Mouse (Mus musculus) forebrain, embryonic 13.5 days (tissue): ENCODE measurements at regions not wholly inside any gene's neighbourhood (a gene's known extent, or its start where the extent isn't known, plus 50 kb on each side); places are given as distances from the start of the nearest gene placed in this dataset.

Source experiments
- ATAC-seq: fragments of 200-750 bp; cut with Nextera tagmentation; 2 replicates; pipeline ENCODE4 v1.8.0; 2017
- H3K27ac ChIP-seq: fragments of 300-500 bp; sonication (generic); 2 replicates; pipeline ENCODE4 v1.5.1; 2015; ENCODE audit warnings: inconsistent platforms, mild to moderate bottlenecking, moderate library complexity
- H3K27me3 ChIP-seq: fragments of 300-500 bp; sonication (generic); 2 replicates; pipeline ENCODE4 v1.6.1; 2015; ENCODE audit warnings: mild to moderate bottlenecking, inconsistent platforms
- H3K36me3 ChIP-seq: fragments of 300-500 bp; sonication (generic); 2 replicates; pipeline ENCODE4 v1.6.1; 2015; ENCODE audit warnings: mild to moderate bottlenecking, inconsistent platforms; ENCODE audit not compliant: poor library complexity, severe bottlenecking
- H3K4me1 ChIP-seq: fragments of 300-500 bp; sonication (generic); 2 replicates; pipeline ENCODE4 v1.6.1; 2015; ENCODE audit warnings: inconsistent platforms
- H3K4me2 ChIP-seq: fragments of 300-500 bp; sonication (generic); 2 replicates; pipeline ENCODE4 v1.6.1; 2015; ENCODE audit warnings: inconsistent platforms, mild to moderate bottlenecking, moderate library complexity
- H3K4me3 ChIP-seq: fragments of 300-500 bp; sonication (generic); 2 replicates; pipeline ENCODE4 v1.5.1; 2015; ENCODE audit warnings: mild to moderate bottlenecking, inconsistent platforms
- H3K9ac ChIP-seq: fragments of 300-500 bp; sonication (generic); 2 replicates; pipeline ENCODE4 v1.6.1; 2015; ENCODE audit warnings: mild to moderate bottlenecking, inconsistent platforms
- H3K9me3 ChIP-seq: fragments of 300-500 bp; sonication (generic); replicated peaks from 2 replicates; pipeline ENCODE4 v1.6.1; 2016; ENCODE audit warnings: inconsistent platforms
- WGBS: fragments of 180-500 bp; shearing (Covaris S2); methylation state at CpG from one replicate; pipeline ENCODE4 v1.1.7; 2015; 5-methylcytosine and 5-hydroxymethylcytosine counted together

DNA sequence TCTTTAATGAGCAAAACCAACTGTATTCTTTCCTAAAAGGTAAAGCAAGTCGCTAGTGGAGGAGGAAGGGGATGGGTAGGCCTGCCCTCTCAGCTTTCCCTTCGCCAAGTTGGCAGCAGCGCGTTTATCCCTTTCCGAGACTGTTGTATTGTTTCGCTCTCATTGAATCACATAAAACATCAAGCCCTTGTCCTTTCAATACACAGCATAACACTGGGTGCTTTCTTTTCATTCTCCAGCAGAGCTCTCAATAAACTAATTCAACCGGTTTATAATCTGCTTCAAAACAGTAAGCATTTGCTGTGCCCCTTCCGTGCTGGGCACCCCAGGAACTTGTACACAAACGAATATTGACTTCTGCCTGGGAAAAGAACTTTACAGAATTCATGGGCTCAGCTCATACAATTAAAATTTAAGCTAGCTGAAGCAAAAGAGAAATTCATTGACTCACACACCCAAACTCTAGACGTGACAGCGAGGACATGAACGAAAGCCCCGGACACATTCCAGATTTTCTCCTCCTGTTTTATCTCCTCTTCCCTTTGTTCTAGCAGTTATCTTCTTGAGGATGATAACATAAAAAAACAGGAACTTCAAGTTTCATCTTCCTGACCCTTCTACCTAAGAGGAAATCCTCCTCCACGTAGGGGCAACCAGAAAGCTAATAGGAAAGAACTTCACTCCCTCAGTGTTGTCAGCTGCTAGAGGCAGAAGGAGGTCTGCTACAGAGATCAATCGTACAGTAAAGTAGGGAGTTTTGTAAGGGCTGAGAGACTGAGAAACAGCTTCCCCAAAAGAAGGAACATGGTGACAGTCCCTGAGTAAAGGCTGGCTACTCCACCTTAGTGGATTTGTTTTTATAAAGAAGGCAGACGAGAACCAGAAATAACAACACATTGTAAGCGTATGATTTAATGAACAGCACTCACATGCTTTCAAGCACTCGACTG, 177.9 kb downstream of the Kdr start:
- peak; percentile 36; the same call in 1 of the 2 replicates for ATAC-seq
- 24% methylated on average over 18 of the region's 18 CpGs for WGBS
- Histone ChIP-seq H3K27me3 (peaks cover 14% of the 10 kb centered on the region; the same call in 1 of the 2 replicates), H3K4me1 (peaks cover 14% of the 10 kb centered on the region), H3K27ac (no peak overlapping the region), H3K36me3 (no peaks in the 10 kb centered on the region), H3K9ac (0 out of 2 replicates have a peak overlapping the region, but pooled peaks have one; percentile 5), H3K9me3 (peaks cover 3% of the 10 kb centered on the region; the same call in 1 of the 2 replicates), H3K4me3 (no peak overlapping the region), H3K4me2 (peak overlapping the region; percentile 33)

DNA sequence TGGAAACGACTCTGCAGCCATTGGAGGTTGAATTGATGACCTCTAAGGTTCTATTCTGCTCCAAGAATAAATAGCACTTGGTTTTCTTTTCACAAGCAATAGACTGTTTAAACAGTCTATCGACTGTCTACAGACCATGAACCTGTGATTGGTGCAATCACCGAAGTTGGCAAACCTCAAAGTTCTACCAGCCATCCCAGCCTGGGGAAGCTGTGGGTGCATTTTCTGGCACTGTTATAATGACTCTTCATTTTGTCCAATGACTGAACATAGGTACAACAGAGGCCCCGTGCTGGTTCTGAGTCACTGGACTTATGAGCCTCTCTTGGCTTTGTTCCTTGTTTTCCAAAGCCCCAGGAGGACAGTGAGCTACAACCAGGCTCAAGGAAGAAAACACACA, 178.6 kb downstream of the Kdr start:
- no peak for ATAC-seq
- Histone ChIP-seq H3K4me2 (peak overlapping the region; percentile 33), H3K9me3 (no peaks in the 10 kb centered on the region), H3K27ac (no peak overlapping the region), H3K27me3 (peaks cover 14% of the 10 kb centered on the region; the same call in 1 of the 2 replicates), H3K4me1 (peaks cover 14% of the 10 kb centered on the region), H3K36me3 (no peaks in the 10 kb centered on the region), H3K4me3 (no peak overlapping the region), H3K9ac (0 out of 2 replicates have a peak overlapping the region, but pooled peaks have one; percentile 5)
- WGBS = 50% methylated on average over 4 of the region's 4 CpGs

DNA sequence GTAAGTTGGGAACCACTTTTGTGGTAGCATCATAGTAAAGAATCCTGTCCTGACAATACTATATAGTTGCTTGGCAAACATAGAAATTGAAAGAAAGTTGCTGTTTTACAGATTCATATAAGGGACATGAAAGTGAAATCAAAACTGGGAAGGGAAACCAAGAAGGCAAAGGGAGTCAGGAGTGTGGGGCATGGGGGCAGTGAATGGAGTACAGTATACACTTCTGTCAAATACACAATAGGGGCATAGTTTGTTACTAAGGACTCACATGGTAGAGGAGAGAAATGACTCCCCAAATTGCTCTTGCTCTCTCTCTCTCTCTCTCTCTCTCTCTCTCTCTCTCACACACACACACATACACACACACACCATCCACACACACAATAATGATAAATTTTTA, 185.1 kb downstream of the Kdr start:
- no peak for ATAC-seq
- no peak overlapping the region for H3K27ac ChIP-seq
- H3K4me2 ChIP-seq = no peak overlapping the region
- peaks cover 4% of the 10 kb centered on the region for H3K4me1 ChIP-seq
- 0 out of 2 replicates have a peak, but pooled peaks cover 6% of the 10 kb centered on the region for H3K27me3 ChIP-seq
- no peaks in the 10 kb centered on the region for H3K9me3 ChIP-seq
- no peak overlapping the region for H3K4me3 ChIP-seq
- no peak overlapping the region for H3K9ac ChIP-seq
- no peaks in the 10 kb centered on the region for H3K36me3 ChIP-seq

DNA sequence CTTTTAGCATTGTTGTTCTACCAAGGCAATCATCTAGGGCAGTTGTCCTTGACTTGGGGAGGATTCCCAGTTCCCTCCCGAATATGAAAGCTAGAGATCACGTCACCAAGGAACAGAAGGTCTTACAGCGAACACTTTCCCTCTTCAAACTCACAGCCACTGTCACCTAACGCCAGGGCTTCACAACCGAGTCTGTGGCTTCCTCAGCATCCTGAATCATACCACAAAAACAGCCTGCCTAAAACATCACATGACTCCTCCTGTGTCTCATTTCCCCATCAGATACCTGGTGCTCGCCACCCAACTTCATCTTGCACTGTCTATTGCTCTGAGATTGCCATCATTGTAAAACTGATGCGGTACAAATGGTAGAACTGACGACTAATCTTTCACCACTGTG, 186.5 kb downstream of the Kdr start:
- Histone ChIP-seq H3K4me1 (peaks cover 9% of the 10 kb centered on the region), H3K27ac (no peak overlapping the region), H3K9ac (no peak overlapping the region), H3K9me3 (no peaks in the 10 kb centered on the region), H3K4me3 (no peak overlapping the region), H3K36me3 (no peaks in the 10 kb centered on the region), H3K4me2 (no peak overlapping the region), H3K27me3 (0 out of 2 replicates have a peak, but pooled peaks cover 3% of the 10 kb centered on the region)
- no peak for ATAC-seq
- 91% methylated on average over 8 of the region's 8 CpGs for WGBS

DNA sequence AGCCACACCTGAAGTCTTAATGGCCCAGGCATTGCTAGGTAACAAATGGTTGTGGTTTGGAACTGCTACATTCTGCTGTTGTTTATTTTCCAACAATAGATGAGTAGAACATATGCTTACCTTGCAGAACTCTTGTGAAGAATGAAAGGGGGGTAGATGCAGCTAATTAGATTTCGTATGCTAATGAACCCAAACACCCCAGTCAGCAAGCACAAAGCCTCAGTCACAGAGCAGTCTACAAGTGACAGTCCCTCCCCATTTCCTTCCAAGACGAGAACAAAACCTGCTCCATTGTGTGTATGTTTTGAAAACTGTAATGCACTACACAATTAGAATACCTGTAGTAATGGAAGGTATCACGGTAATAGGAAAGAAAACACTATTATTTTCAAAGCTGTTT, 190.2 kb downstream of the Kdr start:
- Histone ChIP-seq H3K27me3 (0 out of 2 replicates have a peak, but pooled peaks cover 3% of the 10 kb centered on the region), H3K36me3 (no peaks in the 10 kb centered on the region), H3K27ac (no peak overlapping the region), H3K4me3 (no peak overlapping the region), H3K9ac (no peak overlapping the region), H3K4me1 (peaks cover 9% of the 10 kb centered on the region), H3K4me2 (no peak overlapping the region), H3K9me3 (no peaks in the 10 kb centered on the region)
- no peak; the same call in 1 of the 2 replicates for ATAC-seq
- 12% methylated on average over 3 of the region's 3 CpGs for WGBS

DNA sequence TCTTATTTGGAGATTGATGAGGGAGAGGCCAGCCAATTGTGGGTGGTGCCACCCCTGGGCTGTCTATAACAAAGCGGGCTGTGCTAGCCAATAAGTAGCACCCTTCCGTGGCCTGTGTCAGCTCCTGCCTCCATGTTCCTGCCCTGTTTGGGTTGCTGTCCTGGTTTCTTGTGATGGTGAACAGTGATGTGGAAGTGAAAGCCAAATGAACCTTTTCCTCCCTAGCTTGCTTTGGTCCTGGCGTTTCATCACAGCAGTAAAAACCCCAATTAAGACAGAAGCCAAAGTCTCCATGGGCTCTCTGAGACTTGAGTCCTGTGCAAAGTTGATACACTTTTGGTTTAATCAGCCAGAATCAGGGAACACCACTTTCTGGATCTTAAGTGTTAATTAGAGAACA, 192.1 kb downstream of the Kdr start:
- Histone ChIP-seq H3K4me1 (peaks cover 9% of the 10 kb centered on the region), H3K36me3 (no peaks in the 10 kb centered on the region), H3K9ac (no peak overlapping the region), H3K27me3 (no peaks in the 10 kb centered on the region), H3K4me2 (no peak overlapping the region), H3K4me3 (no peak overlapping the region), H3K9me3 (no peaks in the 10 kb centered on the region), H3K27ac (no peak overlapping the region)
- no peak for ATAC-seq
- 91% methylated on average over 3 of the region's 3 CpGs for WGBS

DNA sequence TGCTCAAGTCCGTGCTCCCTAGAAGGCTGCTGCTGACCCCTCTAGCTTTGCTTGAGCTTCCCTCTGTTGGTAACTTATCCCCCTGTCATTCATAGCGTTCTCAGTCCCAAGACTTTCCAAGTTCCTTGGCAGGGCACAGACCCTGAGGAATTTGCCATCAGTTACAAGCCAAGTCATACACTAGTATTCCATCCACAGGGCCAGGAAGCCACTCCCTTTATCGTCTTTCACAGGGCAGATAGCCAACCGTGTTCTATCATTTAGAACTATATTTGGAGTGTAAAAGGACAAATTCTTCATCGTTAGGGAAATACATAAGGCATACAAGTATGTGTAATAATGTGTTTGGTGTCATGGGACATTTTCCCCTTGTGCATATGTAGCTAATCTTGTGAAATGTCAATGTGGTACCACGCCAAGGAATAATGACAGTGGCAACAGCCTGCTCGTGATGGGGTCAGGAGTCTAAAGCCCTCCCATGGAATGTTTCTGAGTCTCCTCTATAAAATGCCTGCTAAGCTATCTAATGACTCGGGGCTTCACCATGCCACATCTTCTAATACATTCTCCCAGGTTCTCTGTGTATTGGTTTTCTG, 193.2 kb downstream of the Kdr start:
- Histone ChIP-seq H3K27me3 (no peaks in the 10 kb centered on the region), H3K9me3 (no peaks in the 10 kb centered on the region), H3K27ac (no peak overlapping the region), H3K4me3 (no peak overlapping the region), H3K36me3 (no peaks in the 10 kb centered on the region), H3K4me2 (no peak overlapping the region), H3K9ac (no peak overlapping the region), H3K4me1 (peaks cover 9% of the 10 kb centered on the region)
- no peak for ATAC-seq
- 88% methylated on average over 8 of the region's 8 CpGs for WGBS

DNA sequence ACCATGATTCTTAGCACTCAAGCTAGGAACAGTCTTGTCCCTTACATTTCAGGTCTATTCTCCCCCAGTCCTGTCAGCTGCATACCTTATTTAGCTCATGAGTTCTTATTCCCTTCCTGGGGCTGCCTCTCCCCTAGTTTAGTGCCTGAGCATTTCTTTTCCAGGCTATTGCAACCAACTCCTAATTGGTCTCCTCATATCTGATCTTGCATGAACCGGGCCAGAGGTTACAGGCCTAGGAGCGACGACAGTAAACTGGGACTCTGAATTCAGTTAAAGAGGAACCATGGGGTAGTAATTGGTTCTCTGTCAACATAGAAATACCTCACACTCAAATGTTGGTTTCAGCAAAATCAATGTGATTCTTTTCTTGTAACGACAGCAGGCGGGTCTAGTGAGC, 195.9 kb downstream of the Kit start:
- ATAC-seq = no peak
- WGBS = 87% methylated on average over 5 of the region's 5 CpGs
- Histone ChIP-seq H3K9ac (no peak overlapping the region), H3K4me2 (no peak overlapping the region), H3K4me3 (no peak overlapping the region), H3K27me3 (no peaks in the 10 kb centered on the region), H3K9me3 (no peaks in the 10 kb centered on the region), H3K4me1 (no peaks in the 10 kb centered on the region), H3K27ac (no peak overlapping the region), H3K36me3 (no peaks in the 10 kb centered on the region)

DNA sequence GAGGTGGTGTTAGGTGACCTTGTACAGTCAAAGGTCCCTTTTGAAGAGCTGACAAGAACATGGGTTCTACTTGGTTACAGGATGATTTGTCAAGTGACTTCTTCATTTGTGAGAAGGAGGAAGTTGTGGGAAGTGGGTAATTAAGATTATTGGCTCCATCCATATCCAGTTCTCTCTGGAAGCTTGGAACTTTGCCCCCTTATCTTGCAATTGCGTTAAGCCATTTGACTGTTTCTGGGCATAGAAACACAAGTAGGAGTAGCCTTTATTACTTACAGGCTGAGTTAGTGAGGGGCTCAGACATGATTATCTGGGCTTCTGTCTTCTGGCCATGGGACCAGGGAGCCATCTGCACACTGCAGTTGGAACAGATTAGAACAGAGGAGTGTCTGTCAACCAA, 192.5 kb downstream of the Kit start:
- no peaks in the 10 kb centered on the region; the same call in 1 of the 2 replicates for H3K4me1 ChIP-seq
- H3K9ac ChIP-seq = no peak overlapping the region
- no peaks in the 10 kb centered on the region for H3K9me3 ChIP-seq
- H3K27ac ChIP-seq = no peak overlapping the region
- ATAC-seq = no peak
- no peaks in the 10 kb centered on the region for H3K27me3 ChIP-seq
- no peak overlapping the region for H3K4me3 ChIP-seq
- 97% methylated on average over 1 of the region's 1 CpGs for WGBS
- H3K36me3 ChIP-seq = no peaks in the 10 kb centered on the region
- no peak overlapping the region for H3K4me2 ChIP-seq

DNA sequence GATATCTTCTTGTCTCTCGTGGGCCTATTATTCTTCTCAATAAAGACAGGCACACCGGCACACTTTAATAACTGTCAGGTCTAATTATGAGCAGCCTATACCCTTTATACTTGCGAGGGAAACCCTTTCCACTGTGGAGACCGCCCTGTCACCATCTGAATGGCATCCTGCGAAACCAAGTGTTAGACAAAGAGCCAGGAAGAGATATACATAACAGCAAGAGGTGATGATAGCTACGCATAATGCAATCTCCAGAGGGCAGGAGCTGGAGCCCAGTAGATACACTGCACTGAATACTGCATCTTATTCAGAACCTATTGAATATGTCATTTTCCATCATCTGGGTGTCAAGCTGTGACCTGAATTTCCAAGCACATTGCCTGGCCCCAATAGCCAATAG, 187.7 kb downstream of the Kit start:
- Histone ChIP-seq H3K4me1 (no peaks in the 10 kb centered on the region; the same call in 1 of the 2 replicates), H3K27ac (no peak overlapping the region), H3K9me3 (no peaks in the 10 kb centered on the region), H3K4me2 (no peak overlapping the region), H3K9ac (no peak overlapping the region), H3K4me3 (no peak overlapping the region), H3K36me3 (no peaks in the 10 kb centered on the region), H3K27me3 (no peaks in the 10 kb centered on the region)
- ATAC-seq = no peak
- 62% methylated on average over 6 of the region's 6 CpGs for WGBS

DNA sequence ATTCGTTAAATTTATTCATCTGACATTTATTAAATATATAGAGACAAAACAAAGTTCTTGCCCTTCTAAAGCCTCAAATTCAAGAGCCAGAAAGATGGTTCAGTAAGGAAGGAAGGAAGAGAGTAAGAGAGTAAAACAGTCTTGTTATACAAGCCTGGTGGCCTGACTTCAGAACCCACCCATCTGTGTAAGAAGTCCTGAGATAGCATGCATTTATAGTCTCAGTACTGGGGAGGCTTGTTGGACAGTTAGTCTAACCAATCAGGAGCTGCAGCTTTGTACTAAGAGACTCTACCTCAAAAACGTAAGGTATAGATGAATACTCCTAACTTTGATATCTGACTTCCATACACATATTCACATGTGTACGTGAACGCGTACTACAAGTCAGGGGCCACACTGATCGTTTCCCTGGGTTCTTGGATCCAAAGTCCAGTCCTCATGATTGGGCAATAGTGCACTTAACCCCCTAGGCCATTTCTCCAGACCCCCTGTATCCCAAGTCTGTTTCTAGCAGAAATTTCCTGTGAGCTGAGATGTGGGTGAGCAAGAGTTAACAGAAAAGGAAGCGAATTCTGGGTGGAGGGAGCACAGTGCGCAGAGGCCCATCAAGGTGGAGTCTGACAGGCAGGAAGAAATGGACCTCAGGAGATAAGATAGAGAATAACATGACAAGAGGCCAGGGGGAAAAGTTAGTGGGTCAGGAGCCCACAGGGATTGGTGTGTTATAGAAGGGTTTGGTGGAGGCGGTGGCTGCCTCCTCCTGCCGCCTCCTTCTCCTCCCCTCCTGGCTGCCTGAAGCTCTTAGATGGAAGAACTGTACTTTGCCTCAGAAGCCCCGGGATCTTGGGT, 187.0 kb downstream of the Kit start:
- 87% methylated on average over 11 of the region's 11 CpGs for WGBS
- H3K4me3 ChIP-seq = no peak overlapping the region
- H3K36me3 ChIP-seq = no peaks in the 10 kb centered on the region
- H3K27ac ChIP-seq = no peak overlapping the region
- no peaks in the 10 kb centered on the region for H3K9me3 ChIP-seq
- H3K4me2 ChIP-seq = no peak overlapping the region
- no peak for ATAC-seq
- peaks cover 2% of the 10 kb centered on the region for H3K4me1 ChIP-seq
- no peaks in the 10 kb centered on the region for H3K27me3 ChIP-seq
- H3K9ac ChIP-seq = no peak overlapping the region

DNA sequence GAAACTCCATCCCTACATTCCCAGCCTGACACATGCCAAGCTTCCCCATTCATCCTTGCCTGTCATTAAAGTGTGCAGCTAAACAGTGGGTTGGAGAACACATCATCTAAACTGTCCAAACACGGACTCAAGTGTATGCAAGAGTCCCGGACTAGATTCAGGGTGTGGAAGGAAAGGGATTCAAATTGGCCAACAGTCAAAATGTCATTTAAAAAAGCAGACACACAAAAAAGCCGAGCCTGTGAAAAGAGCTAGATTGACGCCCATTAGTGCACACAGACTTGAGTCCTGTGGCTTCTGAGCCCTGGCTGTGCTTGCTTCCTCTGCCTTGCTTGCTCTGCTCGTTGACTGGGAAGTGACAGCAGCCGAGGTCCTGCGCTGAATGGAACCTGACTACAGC, 181.5 kb downstream of the Kit start:
- Histone ChIP-seq H3K36me3 (no peaks in the 10 kb centered on the region), H3K4me1 (peaks cover 21% of the 10 kb centered on the region), H3K4me3 (no peak overlapping the region), H3K27ac (no peak overlapping the region), H3K27me3 (no peaks in the 10 kb centered on the region), H3K4me2 (no peak overlapping the region), H3K9me3 (no peaks in the 10 kb centered on the region), H3K9ac (no peak overlapping the region)
- 32% methylated on average over 7 of the region's 7 CpGs for WGBS
- peak; percentile 90 for ATAC-seq
